ENCODE assay signal across 8 mouse cellular contexts in genomic region chr2:22894932-22895281, GRCm38 (mm10). TPM values are rescaled to one million over a fixed set of nuclear protein-coding genes. Genes with fewer than 3 reads are reported as not detected.
DNase-seq lines count a peak whose midpoint lies in the region; ATAC-seq and TF ChIP-seq lines count a peak whose summit lies in the region.

No protein-coding gene starts in this region.

- H3K36me3 ChIP-seq in embryonic facial prominence, embryonic 11.5 days (replicated peaks; ENCODE audit: control insufficient read depth, insufficient read depth, low read depth, low read length): no peaks in the 10 kb centered on the region; the same call in 1 of the 2 replicates
- H3K36me3 ChIP-seq in hindbrain, embryonic 16.5 days (ENCODE audit: control insufficient read depth, insufficient read depth, low read length): no peaks in the 10 kb centered on the region
- no peaks in the 10 kb centered on the region for H3K36me3 ChIP-seq in midbrain, embryonic 16.5 days (ENCODE audit: control insufficient read depth, insufficient read depth, low read length)

- no peak for TF ChIP-seq CTCF in layer of hippocampus, adult 2 months (conservative IDR thresholded peaks at IDR 0.05)

- H3K9ac ChIP-seq in embryonic facial prominence, embryonic 11.5 days (replicated peaks; ENCODE audit: low read length): peak overlapping the region; percentile 79
- peak overlapping the region; percentile 87 for H3K9ac ChIP-seq in hindbrain, embryonic 16.5 days (ENCODE audit: low read depth, low read length)
- peak overlapping the region; percentile 84 for H3K9ac ChIP-seq in midbrain, embryonic 16.5 days (ENCODE audit: low read depth, low read length)

- no peaks in the 10 kb centered on the region for H3K27me3 ChIP-seq in embryonic facial prominence, embryonic 11.5 days (ENCODE audit: control insufficient read depth, insufficient read depth, low read length)
- no peaks in the 10 kb centered on the region for H3K27me3 ChIP-seq in hindbrain, embryonic 16.5 days (replicated peaks; ENCODE audit: control insufficient read depth, insufficient read depth, low read length)
- H3K27me3 ChIP-seq in midbrain, embryonic 16.5 days (ENCODE audit: control insufficient read depth, insufficient read depth, low read depth, low read length): no peaks in the 10 kb centered on the region

- peak; percentile 31; the same call in 1 of the 2 replicates for ATAC-seq in embryonic facial prominence, embryonic 11.5 days (replicated peaks; ENCODE audit: insufficient number of reproducible peaks, low FRiP score, low TSS enrichment, low read depth)
- no peak; the same call in 1 of the 2 replicates for ATAC-seq in hindbrain, embryonic 16.5 days
- peak; percentile 55 for ATAC-seq in midbrain, embryonic 16.5 days
- no peak for ATAC-seq in cerebellum, adult (ENCODE audit: insufficient number of reproducible peaks, low FRiP score, low TSS enrichment)

- H3K4me1 ChIP-seq in embryonic facial prominence, embryonic 11.5 days (ENCODE audit: control insufficient read depth, insufficient read depth, low read length): no peaks in the 10 kb centered on the region
- peaks cover 5% of the 10 kb centered on the region for H3K4me1 ChIP-seq in hindbrain, embryonic 16.5 days (ENCODE audit: control insufficient read depth, insufficient read depth, low read depth, low read length)
- peaks cover 16% of the 10 kb centered on the region for H3K4me1 ChIP-seq in midbrain, embryonic 16.5 days (ENCODE audit: control insufficient read depth, insufficient read depth, low read length)

- no peak for DNase-seq in layer of hippocampus, adult 2 months (ENCODE audit: low spot score in 2 of 2)
- no peak for DNase-seq in layer of hippocampus, adult 11-12 months (ENCODE audit: low spot score)
- no peak for DNase-seq in embryonic facial prominence, embryonic 11.5 days (ENCODE audit: low spot score)
- no peak for DNase-seq in thymus, adult 18-20 months
- no peak for DNase-seq in frontal cortex, postnatal 10 days (ENCODE audit: low spot score in 2 of 2)

- H3K9me3 ChIP-seq in embryonic facial prominence, embryonic 11.5 days (replicated peaks; ENCODE audit: control insufficient read depth, low read length): no peaks in the 10 kb centered on the region
- H3K9me3 ChIP-seq in hindbrain, embryonic 16.5 days (ENCODE audit: control insufficient read depth, low read length): no peaks in the 10 kb centered on the region
- no peaks in the 10 kb centered on the region for H3K9me3 ChIP-seq in midbrain, embryonic 16.5 days (replicated peaks; ENCODE audit: control insufficient read depth, low read length, poor library complexity, severe bottlenecking)

- peak overlapping the region; percentile 78 for H3K4me2 ChIP-seq in embryonic facial prominence, embryonic 11.5 days (ENCODE audit: low read depth, low read length)
- peak overlapping the region; percentile 79 for H3K4me2 ChIP-seq in hindbrain, embryonic 16.5 days (ENCODE audit: low read length)
- peak overlapping the region; percentile 58 for H3K4me2 ChIP-seq in midbrain, embryonic 16.5 days (ENCODE audit: low read length)

- H3K27ac ChIP-seq in layer of hippocampus, adult 2 months: peak overlapping the region; percentile 92
- H3K27ac ChIP-seq in embryonic facial prominence, embryonic 11.5 days (replicated peaks; ENCODE audit: low read depth, low read length): peak overlapping the region; percentile 47; the same call in 1 of the 2 replicates
- H3K27ac ChIP-seq in hindbrain, embryonic 16.5 days (ENCODE audit: low read depth, low read length): peak overlapping the region; percentile 86
- peak overlapping the region; percentile 89 for H3K27ac ChIP-seq in midbrain, embryonic 16.5 days (ENCODE audit: low read length)

- 25% methylated on average over 9 of the region's 9 CpGs for WGBS in embryonic facial prominence, embryonic 11.5 days
- 22% methylated on average over 9 of the region's 9 CpGs for WGBS in hindbrain, embryonic 16.5 days
- WGBS in midbrain, embryonic 16.5 days: 22% methylated on average over 9 of the region's 9 CpGs

- H3K4me3 ChIP-seq in layer of hippocampus, adult 2 months: peak overlapping the region; percentile 97
- H3K4me3 ChIP-seq in embryonic facial prominence, embryonic 11.5 days (ENCODE audit: low read depth, low read length): peak overlapping the region; percentile 84
- peak overlapping the region; percentile 92 for H3K4me3 ChIP-seq in hindbrain, embryonic 16.5 days (ENCODE audit: low read length)
- H3K4me3 ChIP-seq in midbrain, embryonic 16.5 days (ENCODE audit: low read depth, low read length): peak overlapping the region; percentile 93

RNA-seq across cellular contexts. Expression of gene Pdss1, which starts 0.4 kb away (rescaled TPM):
- total RNA-seq in layer of hippocampus, adult 2 months (2021): 10 to 100 TPM; 16.2 to 19.9 TPM
- polyA plus RNA-seq in embryonic facial prominence, embryonic 11.5 days (2014; fragmentation: Nextera tagmentation; extraction: Ambion mirVana): 21.9 and 25.8 TPM in 2 replicates
- 26.4 and 26.6 TPM in 2 replicates for polyA plus RNA-seq in hindbrain, embryonic 16.5 days (2015; fragmentation: Nextera tagmentation; extraction: Ambion mirVana)
- polyA plus RNA-seq in midbrain, embryonic 16.5 days (2015; fragmentation: Nextera tagmentation; extraction: Ambion mirVana): 26.6 and 26.8 TPM in 2 replicates

Comparison
In these comparisons a context has a peak if more than half of its experiments do, and no peak if none do; other contexts are left out.
1. ATAC-seq: peak in embryonic facial prominence, embryonic 11.5 days (single experiment) and midbrain, embryonic 16.5 days (single experiment); none in hindbrain, embryonic 16.5 days (single experiment) and cerebellum, adult (single experiment).
2. Peak in every context shown above with its lines, with median percentiles within 50 percentile points of each other: H3K27ac ChIP-seq, H3K4me3 ChIP-seq, H3K4me2 ChIP-seq and H3K9ac ChIP-seq.